Mouse (Mus musculus): ENCODE data around the gene Dpysl4. TPM values are rescaled to one million over a fixed set of nuclear protein-coding genes. Genes with fewer than 3 reads are reported as not detected.

Gene Dpysl4
- polyA plus RNA-seq (2015; fragmentation: Nextera tagmentation; extraction: Ambion mirVana) = 3.6 and 4.4 TPM in 2 replicates

DNA sequence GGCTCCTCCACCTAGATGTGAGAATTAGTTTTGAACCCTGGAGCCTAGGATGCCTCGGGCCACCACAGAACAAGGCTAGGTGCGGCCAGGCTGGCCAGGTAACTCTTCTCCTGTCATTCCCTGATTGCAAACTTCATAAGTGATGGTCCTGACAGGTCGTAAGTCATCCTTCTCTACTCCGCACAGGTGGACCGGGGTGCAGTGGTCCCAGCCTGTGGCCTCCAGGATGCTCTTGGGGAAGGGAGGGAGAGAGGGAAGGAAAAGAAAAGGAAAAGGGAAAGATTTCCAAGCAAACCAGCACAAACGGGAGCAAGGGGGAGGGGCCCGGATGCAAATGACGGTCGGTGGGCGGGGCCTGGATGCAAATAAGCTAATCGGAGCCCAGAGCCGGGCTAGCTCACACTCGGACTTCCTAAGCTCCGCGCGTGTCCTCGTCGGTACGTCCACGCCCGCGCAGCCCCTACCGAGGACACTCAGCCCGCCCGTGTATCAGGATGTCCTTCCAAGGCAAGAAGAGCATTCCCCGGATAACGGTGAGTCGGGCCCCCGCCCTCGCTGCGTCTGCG is at the start of gene Dpysl4:
Dpysl4 (plus strand) TSS at position 373 of the 566 bp plus-strand sequence.

Other genes with a start within 250 kb of the Dpysl4 start
- gene Ppp2r2d, start 239.9 kb upstream of the Dpysl4 start, polyA plus RNA-seq (2015; fragmentation: Nextera tagmentation; extraction: Ambion mirVana) = 22.4 and 24.7 TPM in 2 replicates
- 12.7 and 14.9 TPM in 2 replicates for gene Mapk1ip1, start 239.7 kb upstream of the Dpysl4 start, polyA plus RNA-seq (2015; fragmentation: Nextera tagmentation; extraction: Ambion mirVana)
- gene Bnip3, start 176.5 kb upstream of the Dpysl4 start, polyA plus RNA-seq (2015; fragmentation: Nextera tagmentation; extraction: Ambion mirVana) = 146 and 243 TPM in 2 replicates
- gene Jakmip3, start 145.3 kb upstream of the Dpysl4 start, polyA plus RNA-seq (2015; fragmentation: Nextera tagmentation; extraction: Ambion mirVana) = 0.10 TPM in 1 of 2 replicates, not detected in the other
- gene Lrrc27, start 127.0 kb downstream of the Dpysl4 start, polyA plus RNA-seq (2015; fragmentation: Nextera tagmentation; extraction: Ambion mirVana) = 2.2 and 2.6 TPM in 2 replicates
- gene Stk32c, start 127.3 kb downstream of the Dpysl4 start, polyA plus RNA-seq (2015; fragmentation: Nextera tagmentation; extraction: Ambion mirVana) = not detected in 2 replicates
- gene Pwwp2b, start 162.5 kb downstream of the Dpysl4 start, polyA plus RNA-seq (2015; fragmentation: Nextera tagmentation; extraction: Ambion mirVana) = 3.2 and 3.6 TPM in 2 replicates